Mouse (Mus musculus): ENCODE measurements around the gene Egfl8.
A peak's percentile ranks its signal among the peaks of the same experiment; 100 is the strongest.

Gene Egfl8

GRCm38 (mm10) chr17:34648141-34648890 is 32.5 kb upstream of the Egfl8 start:
- DNase-seq (ENCODE audit: low spot score), result no peak

GRCm38 (mm10) chr17:34646906-34647787 is 31.4 kb upstream of the Egfl8 start, which contains the start of gene Atf6b:
Atf6b (plus strand) TSS chr17:34647146.
- peak; percentile 98 for DNase-seq (ENCODE audit: low spot score)

- no peak for DNase-seq (ENCODE audit: low spot score)
Measured at GRCm38 (mm10) chr17:34645831-34646511, 30.2 kb upstream of the Egfl8 start.

GRCm38 (mm10) chr17:34645256-34645829 is 29.6 kb upstream of the Egfl8 start:
- DNase-seq (ENCODE audit: low spot score), result peak; percentile 42

GRCm38 (mm10) chr17:34644608-34645007 is 28.8 kb upstream of the Egfl8 start, which contains the start of gene Fkbpl:
Fkbpl (plus strand) TSS chr17:34644764.
- peak; percentile 99 for DNase-seq (ENCODE audit: low spot score)

GRCm38 (mm10) chr17:34643944-34644343 is 28.2 kb upstream of the Egfl8 start:
- peak; percentile 67 for DNase-seq (ENCODE audit: low spot score)

- no peak for DNase-seq (ENCODE audit: low spot score)
Measured at GRCm38 (mm10) chr17:34643379-34643778, 27.6 kb upstream of the Egfl8 start.

- no peak for DNase-seq (ENCODE audit: low spot score)
Measured at GRCm38 (mm10) chr17:34641945-34642344, 26.2 kb upstream of the Egfl8 start.

- DNase-seq (ENCODE audit: low spot score), result no peak
Measured at GRCm38 (mm10) chr17:34640778-34641601, 25.2 kb upstream of the Egfl8 start.

GRCm38 (mm10) chr17:34639461-34640255 is 23.9 kb upstream of the Egfl8 start:
- no peak for DNase-seq (ENCODE audit: low spot score)

- DNase-seq (ENCODE audit: low spot score), result no peak
Measured at GRCm38 (mm10) chr17:34637459-34637858, 21.7 kb upstream of the Egfl8 start.

GRCm38 (mm10) chr17:34635671-34636070 is 19.9 kb upstream of the Egfl8 start:
- no peak for DNase-seq (ENCODE audit: low spot score)

GRCm38 (mm10) chr17:34632261-34632691 is 16.5 kb upstream of the Egfl8 start:
- DNase-seq (ENCODE audit: low spot score), result no peak

GRCm38 (mm10) chr17:34631647-34632046 is 15.9 kb upstream of the Egfl8 start:
- no peak for DNase-seq (ENCODE audit: low spot score)

- DNase-seq (ENCODE audit: low spot score), result no peak
Measured at GRCm38 (mm10) chr17:34630761-34631301, 15.1 kb upstream of the Egfl8 start.

- DNase-seq (ENCODE audit: low spot score), result no peak
Measured at GRCm38 (mm10) chr17:34629796-34630603, 14.2 kb upstream of the Egfl8 start.

- DNase-seq (ENCODE audit: low spot score), result peak; percentile 35
Measured at GRCm38 (mm10) chr17:34629221-34629751, 13.5 kb upstream of the Egfl8 start, which contains the start of gene Prrt1. Prrt1 (plus strand) TSS chr17:34629533.

GRCm38 (mm10) chr17:34628644-34628967 is 12.8 kb upstream of the Egfl8 start:
- no peak for DNase-seq (ENCODE audit: low spot score)
